In the genomic region with DNA sequence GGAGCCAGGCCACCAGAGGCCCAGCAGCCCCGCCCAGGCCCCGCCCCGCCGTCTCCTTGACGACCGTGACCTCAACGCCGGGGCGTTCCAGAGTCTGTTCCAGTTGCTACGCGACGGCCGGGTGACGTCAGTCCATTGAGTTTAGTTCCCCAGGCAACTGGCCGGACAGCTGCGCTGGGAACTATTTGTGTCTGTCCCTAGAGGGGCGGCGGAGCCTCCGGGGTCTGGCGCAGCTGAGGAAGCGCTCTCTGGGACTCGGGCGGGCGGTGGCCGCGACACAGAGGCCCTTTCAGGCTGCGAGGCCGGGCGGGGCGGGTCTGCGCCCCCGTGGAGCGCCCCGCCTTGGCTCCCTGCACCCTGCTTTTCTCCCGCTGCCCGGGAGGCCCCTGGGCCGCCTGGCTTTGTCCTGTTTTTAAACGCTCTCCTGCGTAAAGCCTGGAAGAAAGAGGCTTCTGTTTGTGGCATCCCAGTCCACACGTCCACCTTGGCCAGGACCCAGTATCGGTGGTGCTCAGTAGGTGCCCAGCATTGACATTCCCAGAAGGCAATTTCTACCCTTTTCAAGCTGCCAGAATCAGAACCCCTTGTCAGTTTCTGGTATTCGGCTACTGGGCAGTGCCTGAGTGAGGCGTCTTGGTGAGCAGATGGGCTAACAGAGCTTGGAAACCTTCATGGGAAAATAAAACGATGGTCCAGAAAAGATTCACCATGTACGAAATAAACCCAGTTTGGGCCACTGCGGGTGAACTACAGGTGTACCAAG, we compare ENCODE assay signal across 8 mouse cellular contexts. TPM values are rescaled to one million over a fixed set of nuclear protein-coding genes. Genes with fewer than 3 reads are reported as not detected.
DNase-seq lines count a peak whose midpoint lies in the region; ATAC-seq and TF ChIP-seq lines count a peak whose summit lies in the region.

No protein-coding gene starts in this region.

- peak overlapping the region; percentile 97 for H3K27ac ChIP-seq in heart, embryonic 13.5 days (replicated peaks)
- peak overlapping the region; percentile 94 for H3K27ac ChIP-seq in liver, embryonic 12.5 days
- H3K27ac ChIP-seq in stomach, embryonic 15.5 days: peak overlapping the region; percentile 98

- H3K9me3 ChIP-seq in erythroblast, embryonic 14.5 days (ENCODE audit: control insufficient read depth, low read length): no peaks in the 10 kb centered on the region
- no peaks in the 10 kb centered on the region for H3K9me3 ChIP-seq in heart, embryonic 13.5 days
- no peaks in the 10 kb centered on the region for H3K9me3 ChIP-seq in liver, embryonic 12.5 days (replicated peaks)
- no peaks in the 10 kb centered on the region for H3K9me3 ChIP-seq in stomach, embryonic 15.5 days

- TF ChIP-seq CTCF in C2C12 (IDR thresholded peaks at IDR 0.05; ENCODE audit: control insufficient read depth, insufficient read depth, insufficient read length): no peak
- no peak for TF ChIP-seq CTCF in brain, embryonic 14.5 days (IDR thresholded peaks at IDR 0.05; ENCODE audit: borderline replicate concordance, extremely low read depth, insufficient read depth, insufficient read length)

- peak overlapping the region; percentile 69 for H3K4me2 ChIP-seq in heart, embryonic 13.5 days
- peak overlapping the region; percentile 96 for H3K4me2 ChIP-seq in liver, embryonic 12.5 days
- H3K4me2 ChIP-seq in stomach, embryonic 15.5 days: peak overlapping the region; percentile 86

- no peaks in the 10 kb centered on the region for H3K79me3 ChIP-seq in C2C12 (ENCODE audit: low read depth)

- H3K27me3 ChIP-seq in C2C12 (ENCODE audit: control insufficient read depth, insufficient read depth, insufficient read length): no peaks in the 10 kb centered on the region
- H3K27me3 ChIP-seq in erythroblast, embryonic 14.5 days (ENCODE audit: control insufficient read depth): no peaks in the 10 kb centered on the region
- no peaks in the 10 kb centered on the region for H3K27me3 ChIP-seq in heart, embryonic 13.5 days (replicated peaks)
- no peaks in the 10 kb centered on the region; the same call in 1 of the 2 replicates for H3K27me3 ChIP-seq in liver, embryonic 12.5 days (replicated peaks)
- no peaks in the 10 kb centered on the region for H3K27me3 ChIP-seq in stomach, embryonic 15.5 days (replicated peaks)

- peaks cover 4% of the 10 kb centered on the region for H3K79me2 ChIP-seq in C2C12 (ENCODE audit: control insufficient read depth, insufficient read depth)

- 3% methylated on average over 46 of the region's 46 CpGs for WGBS in heart, embryonic 13.5 days
- 7% methylated on average over 46 of the region's 46 CpGs for WGBS in liver, embryonic 12.5 days (ENCODE audit: insufficient replicate concordance)
- 3% methylated on average over 46 of the region's 46 CpGs for WGBS in stomach, embryonic 15.5 days

- H3ac ChIP-seq in C2C12 (ENCODE audit: control insufficient read depth, insufficient read length, low read depth): peak overlapping the region; percentile 70

- ATAC-seq in heart, embryonic 13.5 days (ENCODE audit: extremely low read depth, insufficient number of reproducible peaks, low FRiP score, low TSS enrichment): peak; percentile 93
- ATAC-seq in liver, embryonic 12.5 days: peak; percentile 92
- ATAC-seq in stomach, embryonic 15.5 days (ENCODE audit: insufficient read depth, low FRiP score, low read depth): peak; percentile 89

- peak; percentile 99 for DNase-seq in brain, embryonic 14.5 days (ENCODE audit: low read depth)
- DNase-seq in kidney, postnatal 10 days: peak; percentile 100
- DNase-seq in natural killer cell, adult 2 months (ENCODE audit: low spot score in 2 of 2): peak; percentile 98

- peak; percentile 89 for TF ChIP-seq POLR2A in brain, embryonic 14.5 days (IDR thresholded peaks at IDR 0.05; ENCODE audit: borderline replicate concordance, extremely low read depth, insufficient read depth, insufficient read length, poor library complexity, severe bottlenecking)

- H3K4me3 ChIP-seq in C2C12 (ENCODE audit: insufficient read depth, poor library complexity, severe bottlenecking): peak overlapping the region; percentile 12
- H3K4me3 ChIP-seq in erythroblast, embryonic 14.5 days (replicated peaks): peak overlapping the region; percentile 74
- peak overlapping the region; percentile 47 for H3K4me3 ChIP-seq in heart, embryonic 13.5 days
- peak overlapping the region; percentile 71 for H3K4me3 ChIP-seq in liver, embryonic 12.5 days
- H3K4me3 ChIP-seq in stomach, embryonic 15.5 days (replicated peaks): peak overlapping the region; percentile 51

- peaks cover 73% of the 10 kb centered on the region for H3K4me1 ChIP-seq in erythroblast, embryonic 14.5 days (ENCODE audit: control insufficient read depth)
- peaks cover 65% of the 10 kb centered on the region for H3K4me1 ChIP-seq in heart, embryonic 13.5 days
- H3K4me1 ChIP-seq in liver, embryonic 12.5 days: peaks cover 69% of the 10 kb centered on the region
- peaks cover 50% of the 10 kb centered on the region for H3K4me1 ChIP-seq in stomach, embryonic 15.5 days

- peak overlapping the region; percentile 84 for H3K9ac ChIP-seq in heart, embryonic 13.5 days
- H3K9ac ChIP-seq in liver, embryonic 12.5 days: peak overlapping the region; percentile 81
- H3K9ac ChIP-seq in stomach, embryonic 15.5 days: peak overlapping the region; percentile 51

- no peaks in the 10 kb centered on the region for H3K36me3 ChIP-seq in C2C12 (ENCODE audit: control insufficient read depth, insufficient read depth)
- H3K36me3 ChIP-seq in erythroblast, embryonic 14.5 days (ENCODE audit: control insufficient read depth): no peaks in the 10 kb centered on the region
- H3K36me3 ChIP-seq in heart, embryonic 13.5 days: no peaks in the 10 kb centered on the region
- no peaks in the 10 kb centered on the region for H3K36me3 ChIP-seq in liver, embryonic 12.5 days
- H3K36me3 ChIP-seq in stomach, embryonic 15.5 days: no peaks in the 10 kb centered on the region

TF ChIP-seq in C2C12, 6 proteins besides CTCF, POLR2A, EP300 and RAD21:
- TF ChIP-seq MAX (IDR thresholded peaks at IDR 0.05) (no peak), FOSL1 (IDR thresholded peaks at IDR 0.05; ENCODE audit: insufficient read depth, low read length, poor library complexity, severe bottlenecking) (no peak), USF1 (IDR thresholded peaks at IDR 0.05; ENCODE audit: low read depth) (no peak), CEBPB (IDR thresholded peaks at IDR 0.05; ENCODE audit: low read depth) (no peak), MYOD1 (IDR thresholded peaks at IDR 0.05; ENCODE audit: control insufficient read depth, insufficient read length, low read depth) (peak; percentile 97)

RNA-seq across cellular contexts. Expression of a gene that starts 8.5 kb away (rescaled TPM):
- not detected for polyA plus RNA-seq in C2C12 (2012; fragmentation: generic; extraction: Trizol)
- not detected in 2 replicates for polyA plus RNA-seq in brain, embryonic 14.5 days (2012; rRNA removed)
- polyA plus RNA-seq in erythroblast, embryonic 14.5 days (2012): not detected in 2 replicates
- not detected in 2 replicates for polyA plus RNA-seq in heart, embryonic 13.5 days (2015; fragmentation: Nextera tagmentation; extraction: Ambion mirVana)
- polyA plus RNA-seq in liver, embryonic 12.5 days (2016; fragmentation: Nextera tagmentation; extraction: Ambion mirVana): not detected in 2 replicates
- not detected in 2 replicates for polyA plus RNA-seq in stomach, embryonic 15.5 days (2015; fragmentation: Nextera tagmentation; extraction: Ambion mirVana)

RNA-seq across cellular contexts. Expression of a gene that starts 8.6 kb away (rescaled TPM):
- polyA plus RNA-seq in C2C12 (2012; fragmentation: generic; extraction: Trizol): 0.02 TPM
- polyA plus RNA-seq in brain, embryonic 14.5 days (2012; rRNA removed): 0.09 and 0.11 TPM in 2 replicates
- not detected in 2 replicates for polyA plus RNA-seq in erythroblast, embryonic 14.5 days (2012)
- polyA plus RNA-seq in heart, embryonic 13.5 days (2015; fragmentation: Nextera tagmentation; extraction: Ambion mirVana): not detected in 2 replicates
- polyA plus RNA-seq in liver, embryonic 12.5 days (2016; fragmentation: Nextera tagmentation; extraction: Ambion mirVana): 0.19 TPM in 1 of 2 replicates, not detected in the other
- not detected in 2 replicates for polyA plus RNA-seq in stomach, embryonic 15.5 days (2015; fragmentation: Nextera tagmentation; extraction: Ambion mirVana)

Comparison
In these comparisons a context has a peak if more than half of its experiments do, and no peak if none do; other contexts are left out.
1. Peak in every context shown above with its lines: DNase-seq, ATAC-seq, H3K4me3 ChIP-seq and H3K27ac ChIP-seq.
2. H3K4me3 ChIP-seq: peak in every context shown above with its lines; median percentile 74 in erythroblast, embryonic 14.5 days; 71 in liver, embryonic 12.5 days; 51 in stomach, embryonic 15.5 days; 47 in heart, embryonic 13.5 days; 12 in C2C12.